Mouse (Mus musculus): ENCODE measurements at regions not wholly inside any gene's neighbourhood (a gene's known extent, or its start where the extent isn't known, plus 50 kb on each side); places are given as distances from the start of the nearest gene placed in this dataset.
A peak's percentile ranks its signal among the peaks of the same experiment; 100 is the strongest.

DNA sequence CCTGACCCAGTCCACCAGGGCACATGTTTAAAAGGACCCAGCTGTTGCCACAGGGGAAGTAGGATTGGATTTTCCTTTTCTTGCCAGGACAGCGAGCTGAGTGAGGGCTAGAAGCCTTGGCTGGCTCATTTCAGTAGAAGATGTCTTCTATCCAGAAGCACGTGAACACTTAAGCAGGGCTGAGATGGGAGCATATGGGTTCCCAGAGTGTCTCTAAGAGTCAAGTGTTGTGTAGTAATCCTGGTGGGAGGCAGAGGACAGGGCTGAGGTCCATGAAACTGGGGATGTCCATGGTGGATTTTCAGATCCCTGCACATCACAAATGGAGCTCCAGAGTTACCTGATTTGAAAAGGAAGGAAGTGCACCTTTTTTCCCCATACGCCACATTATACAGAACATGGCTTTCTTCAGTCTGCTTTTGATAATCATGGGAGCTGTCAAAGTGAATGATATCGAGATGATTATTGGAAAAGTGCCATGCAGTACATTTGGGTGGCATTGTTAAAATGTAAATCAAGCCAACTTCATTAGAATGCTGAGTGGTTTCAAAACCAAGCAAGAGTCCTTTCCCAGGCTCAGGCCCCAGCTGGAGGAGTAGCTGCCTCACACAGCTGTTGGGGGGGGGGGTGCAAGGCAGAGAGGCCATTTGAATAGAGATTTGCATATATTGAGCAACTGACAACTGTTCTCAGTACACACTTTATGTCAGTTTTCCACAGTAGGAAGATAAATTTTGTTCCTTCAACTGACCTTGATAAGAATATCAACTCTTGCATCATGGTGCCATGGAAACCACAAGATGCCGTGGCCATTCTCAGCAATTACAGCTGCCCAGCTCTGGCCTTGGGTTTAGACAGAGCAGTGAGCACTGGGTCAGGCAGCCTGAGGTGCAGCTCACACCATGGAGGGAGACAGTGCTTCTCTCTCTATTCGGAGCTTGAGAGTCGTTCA, 81.7 kb downstream of the Slc35b3 start:
- DNase-seq = no peak

DNA sequence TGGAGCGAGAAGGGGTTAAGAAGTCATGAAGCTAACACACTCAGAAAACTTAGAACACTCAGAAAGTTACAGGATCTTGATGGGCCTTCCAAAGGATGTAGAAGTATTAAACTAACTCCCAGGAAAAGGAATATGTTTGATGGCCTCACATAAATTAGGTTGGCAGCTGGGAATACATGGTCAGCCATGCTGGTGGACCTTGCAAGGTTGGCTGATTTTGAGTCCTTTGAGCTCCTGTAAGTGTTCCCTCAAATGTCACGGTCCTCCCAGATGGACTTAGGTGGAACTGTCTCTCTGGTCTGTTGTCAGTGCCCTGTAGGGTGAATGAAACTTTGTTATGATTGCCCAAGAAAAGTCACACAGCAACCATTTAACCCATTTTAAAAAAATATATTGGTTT, 84.8 kb downstream of the Slc35b3 start:
- DNase-seq = no peak

DNA sequence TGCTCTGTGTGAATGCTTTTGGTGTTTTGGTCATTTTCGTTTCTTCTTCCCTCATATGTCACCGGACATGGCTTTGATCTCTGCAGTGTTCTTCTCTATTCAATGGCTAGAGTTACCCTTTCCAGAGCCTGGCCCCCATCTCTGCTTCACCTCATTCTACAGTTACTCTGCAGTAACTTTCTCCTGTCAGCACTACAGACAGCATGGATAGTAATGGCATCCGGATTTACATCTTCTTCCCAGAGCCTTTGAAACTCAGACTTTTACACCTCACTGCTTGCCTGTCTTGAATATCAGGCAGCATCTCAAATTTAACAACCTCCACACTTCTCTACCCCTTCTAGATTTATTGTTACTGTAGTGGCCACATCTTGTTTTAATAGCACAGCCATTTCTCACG, 96.7 kb downstream of the Slc35b3 start:
- DNase-seq = no peak

DNA sequence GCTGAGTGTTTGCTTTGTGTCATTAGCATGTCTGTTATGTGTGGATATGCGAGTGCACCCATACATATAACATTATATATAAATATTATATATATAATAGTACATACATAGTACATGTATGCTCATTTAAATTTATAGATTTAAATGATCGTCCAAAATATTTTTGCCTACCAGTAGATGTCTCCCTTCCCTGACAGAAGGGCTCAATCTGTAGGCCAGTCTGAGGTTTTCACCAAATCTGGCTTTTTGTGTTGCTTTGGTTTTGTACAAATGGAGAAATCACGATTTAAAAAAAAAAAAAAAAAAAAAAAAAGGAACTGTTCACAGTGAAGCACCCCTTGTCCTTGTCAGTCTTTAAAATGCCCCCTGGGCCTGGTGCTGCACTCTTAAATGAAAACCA, 104.9 kb downstream of the Slc35b3 start:
- DNase-seq = no peak

DNA sequence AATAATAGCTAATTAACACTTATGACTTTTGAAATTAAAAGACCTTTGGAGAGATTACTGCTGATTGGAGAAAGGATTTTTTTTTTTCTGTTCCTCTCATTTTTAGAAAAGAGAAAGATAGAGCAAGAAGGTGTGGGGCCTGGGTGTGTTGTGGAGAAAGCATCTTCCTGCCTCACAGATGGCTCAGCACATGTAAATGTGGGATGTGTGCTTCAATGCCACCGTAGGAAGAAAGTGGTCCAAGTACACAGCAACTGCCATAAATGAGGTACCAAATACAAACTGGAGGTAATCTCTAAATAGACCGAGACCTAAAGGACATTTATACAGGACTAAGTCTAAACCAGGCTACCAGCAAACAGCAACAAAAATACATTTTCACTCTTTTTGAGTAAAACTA, 105.7 kb downstream of the Slc35b3 start:
- no peak for DNase-seq

DNA sequence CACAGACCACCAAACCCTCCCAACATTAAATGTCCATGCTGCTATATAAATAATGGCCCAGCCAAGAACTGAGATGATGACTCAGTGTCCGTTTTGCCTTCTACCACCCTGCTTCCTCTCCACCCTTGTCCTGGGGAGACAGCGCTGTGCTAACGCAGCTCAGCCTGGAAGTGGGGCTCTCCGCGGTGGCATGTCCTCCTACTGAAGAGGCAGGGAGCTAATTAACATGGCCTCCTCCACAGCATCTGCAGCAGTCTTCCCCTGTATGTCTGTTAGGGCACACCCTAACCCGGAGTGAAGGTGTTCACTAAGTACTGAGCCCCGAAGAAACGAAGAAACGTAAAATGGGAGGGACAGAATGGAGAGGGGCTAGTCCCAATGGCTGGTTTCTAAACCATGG, 107.8 kb downstream of the Slc35b3 start:
- no peak for DNase-seq

DNA sequence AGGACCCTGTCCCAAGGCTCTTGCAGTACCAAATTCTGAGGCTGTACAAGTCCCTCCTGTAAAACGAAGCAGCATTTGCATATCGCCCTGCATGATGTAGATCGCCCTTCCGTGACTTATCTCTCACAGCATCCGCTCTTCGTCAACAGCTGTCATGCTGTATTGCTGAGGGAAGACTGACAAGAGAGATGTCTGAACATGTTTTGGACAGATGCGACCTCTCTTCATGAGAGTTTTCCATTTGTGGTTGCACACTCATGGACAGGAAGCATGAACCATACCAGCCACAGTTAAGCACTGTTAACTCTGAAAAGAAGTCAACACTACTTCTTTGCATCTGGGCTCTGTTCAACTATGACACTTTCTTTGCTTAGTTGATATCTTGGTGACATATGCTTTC, 108.9 kb downstream of the Slc35b3 start:
- DNase-seq = no peak

DNA sequence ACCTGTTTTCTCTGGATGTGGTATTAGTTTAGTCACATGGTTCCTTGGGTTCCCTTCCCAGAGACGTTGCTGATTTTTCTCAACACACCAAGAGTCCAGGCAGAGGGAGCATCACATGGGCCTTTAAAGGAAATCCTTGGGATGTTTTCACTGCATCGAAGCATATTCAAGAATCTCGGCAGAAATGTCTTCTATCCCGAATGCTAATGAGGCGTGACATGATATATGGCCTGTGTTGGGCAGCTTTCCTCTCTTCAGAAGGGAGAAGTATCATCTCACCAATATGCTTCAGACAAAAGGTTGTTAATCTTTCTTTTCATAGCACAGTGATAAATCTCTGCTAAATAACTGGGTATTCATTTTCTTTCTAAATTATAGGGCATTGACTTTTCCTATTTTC, 122.4 kb downstream of the Slc35b3 start:
- no peak for DNase-seq

DNA sequence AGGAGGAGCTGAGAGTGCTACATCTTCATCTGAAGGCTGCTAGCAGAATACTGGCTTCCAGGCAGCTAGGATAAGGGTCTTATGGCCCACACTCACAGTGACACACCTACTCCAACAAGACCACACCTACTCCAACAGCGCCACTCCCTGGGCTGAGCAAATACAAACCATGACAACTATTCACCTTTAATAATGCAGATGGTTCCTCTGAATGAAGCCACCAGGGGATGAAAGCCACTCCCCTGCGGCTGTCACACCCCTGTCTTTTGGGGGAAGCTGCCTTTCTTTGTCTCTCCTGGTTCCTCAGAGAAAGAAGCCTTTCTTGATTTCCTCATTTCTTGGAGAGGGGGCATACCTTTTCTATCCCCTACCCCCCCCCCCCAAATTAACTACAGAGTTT, 135.0 kb downstream of the Slc35b3 start:
- DNase-seq = no peak

DNA sequence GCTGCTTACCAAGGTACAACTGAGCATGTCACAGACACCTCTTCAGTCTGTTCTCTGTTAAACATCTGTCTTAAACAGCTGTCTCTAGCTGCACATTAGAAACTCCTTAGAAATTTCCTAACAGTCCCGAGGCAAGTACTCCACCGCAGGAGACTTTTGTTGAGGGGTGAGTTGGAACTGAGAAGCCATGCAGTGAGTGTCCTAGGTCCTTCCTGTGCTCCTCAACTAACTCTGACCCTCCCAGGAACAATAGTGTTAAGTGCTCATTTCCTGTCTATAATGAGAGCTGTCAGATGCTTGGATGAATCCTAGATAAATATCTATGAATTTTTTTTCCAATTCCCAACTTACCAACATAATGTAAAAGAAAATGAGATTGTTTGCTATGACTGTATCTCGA, 141.1 kb downstream of the Slc35b3 start:
- DNase-seq = no peak

DNA sequence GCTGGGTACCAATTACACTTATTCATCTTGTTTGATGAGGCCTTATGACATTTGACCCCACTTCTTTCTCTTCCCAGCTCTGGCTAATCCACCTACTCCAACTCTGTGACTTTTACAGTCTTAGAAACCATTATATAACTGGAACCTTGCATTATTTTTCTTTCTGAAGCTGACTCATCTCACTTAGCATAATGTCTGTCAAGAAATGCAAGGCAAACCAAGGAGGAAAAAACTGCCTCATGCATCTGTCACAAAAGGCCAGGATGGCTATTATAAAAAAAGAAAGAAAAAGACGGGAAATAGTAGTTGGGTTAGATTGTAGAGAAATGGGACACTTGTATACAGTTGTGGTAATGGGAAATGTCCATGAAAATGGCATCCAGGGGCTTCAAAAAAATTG, 141.9 kb downstream of the Slc35b3 start:
- DNase-seq = no peak

DNA sequence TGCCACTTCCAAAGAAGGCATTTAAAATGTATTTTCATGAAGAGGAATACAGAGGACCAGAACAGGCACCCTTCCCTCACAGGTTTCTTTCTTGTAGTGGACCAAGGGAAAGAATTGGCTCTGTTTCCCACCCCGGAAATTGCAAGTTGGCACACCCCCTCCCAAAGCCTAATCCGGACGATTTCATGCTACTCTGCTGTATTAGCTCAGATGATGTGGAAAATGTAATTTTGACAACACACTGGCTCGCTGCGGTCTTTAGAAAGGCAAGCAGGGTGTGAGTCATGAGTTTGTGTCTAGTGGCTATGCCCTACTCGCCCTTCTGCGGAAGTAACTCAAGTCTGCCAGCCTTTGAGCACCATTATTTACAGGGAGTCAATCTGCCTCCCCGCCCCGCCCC, 144.4 kb downstream of the Slc35b3 start:
- no peak for DNase-seq

DNA sequence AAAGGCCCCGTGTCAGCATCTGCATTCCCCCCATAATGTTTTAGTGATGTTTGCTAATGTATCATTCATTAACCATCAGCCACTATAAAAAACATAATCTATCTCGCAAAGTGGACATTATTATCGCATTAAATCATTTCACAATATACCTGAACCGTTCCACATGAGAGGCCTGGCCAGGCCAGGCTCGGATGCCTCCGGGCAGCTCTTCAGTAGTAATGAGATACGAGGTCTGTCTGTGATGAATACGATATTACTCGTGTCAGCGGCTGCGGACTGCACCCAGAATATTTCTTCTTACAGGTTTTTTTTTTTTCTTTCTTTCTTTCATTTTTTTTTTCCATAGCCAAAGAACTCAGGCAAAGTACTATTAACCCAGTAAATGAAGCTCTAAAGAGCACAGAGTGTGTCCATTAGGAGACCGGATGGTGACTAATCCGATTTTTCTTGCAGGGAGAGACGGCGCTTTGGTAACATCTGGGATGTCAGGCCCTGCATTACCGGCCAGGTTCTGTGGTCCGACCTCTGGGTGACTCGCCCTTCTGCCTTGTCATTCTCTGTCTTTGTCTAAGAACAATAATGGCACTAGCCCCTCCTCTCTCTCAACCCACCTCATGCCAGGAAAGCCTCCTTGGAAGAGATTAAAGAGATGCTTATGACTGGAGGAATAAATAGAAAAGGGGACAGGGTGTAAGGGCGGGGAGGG, 145.5 kb downstream of the Slc35b3 start:
- no peak for DNase-seq

DNA sequence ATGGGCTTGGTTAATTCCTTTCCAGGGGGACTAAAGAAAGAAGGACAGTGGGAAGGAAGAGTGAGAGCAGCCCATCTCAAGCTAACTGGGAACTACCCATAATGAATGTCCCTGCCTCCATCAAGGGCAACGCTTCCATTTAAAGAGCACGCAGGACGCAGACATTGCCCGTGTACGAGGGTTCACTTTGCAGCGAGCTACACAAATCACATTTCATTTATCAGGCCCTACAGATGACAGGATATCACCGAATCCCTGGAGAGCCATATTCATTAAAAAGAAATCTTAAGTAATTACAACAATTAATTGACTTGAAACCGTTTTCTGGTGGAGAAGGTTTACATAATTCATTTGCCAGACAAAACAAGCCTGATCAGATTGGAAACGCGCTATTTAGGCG, 139.7 kb upstream of the Eef1e1 start:
- DNase-seq = no peak

DNA sequence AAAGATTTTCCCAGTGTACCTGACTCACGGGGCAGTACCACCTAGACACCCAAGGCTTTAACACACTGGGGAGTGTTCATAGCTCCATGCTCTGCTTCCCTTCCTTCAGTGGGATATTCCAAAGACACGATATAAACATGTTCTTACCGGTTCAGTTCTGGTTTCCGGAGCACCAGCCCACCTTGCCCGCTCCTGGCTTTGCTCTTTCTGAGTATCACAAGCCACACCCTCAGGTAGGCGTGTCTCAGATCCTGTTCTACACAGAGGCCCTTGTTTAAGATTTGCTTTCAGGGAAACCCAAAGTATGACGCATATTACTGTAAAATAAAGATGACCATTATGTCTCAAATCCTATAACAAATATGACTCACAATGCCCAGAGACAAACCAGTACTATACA, 134.6 kb upstream of the Eef1e1 start:
- DNase-seq = no peak

DNA sequence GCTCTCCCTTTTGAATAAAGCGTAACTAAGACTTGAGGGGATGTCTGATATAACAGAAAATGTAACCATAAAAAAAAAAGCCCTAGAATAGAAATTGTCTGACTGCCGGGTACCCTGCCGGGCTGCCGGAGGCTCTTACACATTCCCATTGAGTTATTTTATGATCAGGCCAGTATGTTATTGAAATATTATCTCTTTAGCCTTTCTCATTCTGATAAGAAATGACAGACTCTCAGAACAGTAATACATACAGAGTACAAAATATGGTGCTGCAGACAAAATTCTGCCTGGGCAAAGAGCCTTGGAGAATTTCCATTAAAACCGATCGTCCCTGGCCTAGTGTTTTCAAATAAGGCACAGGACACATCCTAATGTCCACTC, 121.8 kb upstream of the Eef1e1 start:
- no peak for DNase-seq

DNA sequence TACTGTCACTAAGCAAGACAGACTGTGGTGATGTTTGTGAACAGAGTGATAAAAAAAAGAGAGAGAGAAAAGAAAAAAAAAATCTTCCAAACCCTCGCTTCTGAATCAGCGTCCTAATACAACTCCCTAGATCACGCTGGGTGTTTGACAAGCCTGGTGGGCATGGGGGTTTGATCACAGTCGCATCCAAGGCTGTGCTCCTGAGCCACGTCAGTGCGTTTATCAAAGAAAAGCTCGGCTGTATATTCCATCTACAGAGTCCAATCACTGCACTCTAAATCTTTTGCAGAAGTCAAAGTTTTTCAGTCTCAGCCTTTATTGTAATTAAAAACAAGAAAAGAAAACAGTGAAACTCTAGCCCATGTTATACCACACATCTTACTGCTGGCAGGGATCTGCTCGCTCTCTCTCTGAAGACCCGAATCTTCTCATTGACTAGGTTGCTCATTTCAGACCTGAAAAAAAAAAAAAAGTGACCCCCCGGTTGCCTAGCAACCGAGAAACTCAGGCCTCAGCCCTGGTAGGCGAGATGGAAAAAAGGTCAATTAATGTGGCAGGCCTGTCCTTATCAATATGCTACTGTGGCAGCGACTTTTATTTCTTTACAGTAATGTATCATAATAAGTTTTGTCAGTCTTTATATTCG, 121.2 kb upstream of the Eef1e1 start:
- DNase-seq = no peak

DNA sequence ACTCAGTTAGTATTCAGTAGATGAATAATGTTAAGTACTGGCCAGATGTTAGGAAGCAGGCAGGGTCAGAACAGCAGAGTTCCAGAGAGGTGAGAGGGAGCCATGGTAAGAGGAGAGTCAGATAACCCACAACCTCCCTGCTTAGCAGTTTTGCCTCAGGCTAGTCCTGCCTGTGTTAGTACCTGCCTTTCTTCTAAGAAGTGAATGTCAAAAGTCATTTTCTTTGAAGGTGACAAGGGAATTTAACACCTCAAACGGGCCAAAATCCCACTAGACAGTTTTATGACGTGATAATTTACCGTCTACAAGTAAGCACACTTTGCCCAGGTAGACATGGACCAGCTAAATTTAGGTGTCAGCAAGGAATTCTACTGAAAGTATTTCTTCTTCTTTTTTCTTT, 117.7 kb upstream of the Eef1e1 start:
- DNase-seq = no peak

DNA sequence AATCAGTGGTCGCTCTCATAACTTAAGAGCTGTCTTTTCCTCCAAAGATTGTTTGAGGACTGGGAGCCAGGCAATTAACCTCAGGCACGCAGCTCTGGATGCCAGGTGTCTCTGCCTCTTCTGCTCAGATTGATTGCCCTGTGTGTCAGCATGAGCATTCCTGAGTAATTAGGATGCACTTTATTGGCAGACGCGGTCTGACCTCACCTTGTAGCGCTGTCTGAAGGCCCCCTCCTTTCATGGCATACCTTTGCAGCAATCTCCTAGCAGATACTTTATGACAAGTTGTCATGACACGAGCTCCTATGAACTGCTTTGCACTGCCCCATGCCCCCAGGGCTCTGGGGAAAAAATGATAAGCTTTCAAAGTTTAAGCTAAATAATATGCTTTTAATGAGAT, 114.1 kb upstream of the Eef1e1 start:
- no peak for DNase-seq

DNA sequence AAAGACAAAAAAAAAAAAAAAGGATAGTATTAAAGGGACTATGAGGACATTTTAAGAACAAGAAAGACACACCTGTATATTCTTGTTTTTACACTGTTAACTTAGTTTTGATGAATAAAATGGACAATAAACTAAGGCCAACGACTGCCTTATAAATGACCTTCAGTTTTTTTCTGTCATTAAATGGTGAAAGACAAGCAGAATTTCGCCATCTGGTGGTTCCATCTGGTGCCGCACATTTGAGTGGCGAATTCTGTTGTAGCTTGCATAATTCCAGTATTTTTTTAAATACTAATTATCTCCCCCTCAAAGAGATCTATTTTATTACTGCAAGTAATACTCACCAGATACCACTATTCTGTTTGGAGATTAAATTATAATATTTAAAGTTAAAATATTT, 107.3 kb upstream of the Eef1e1 start:
- DNase-seq = peak; percentile 4

DNA sequence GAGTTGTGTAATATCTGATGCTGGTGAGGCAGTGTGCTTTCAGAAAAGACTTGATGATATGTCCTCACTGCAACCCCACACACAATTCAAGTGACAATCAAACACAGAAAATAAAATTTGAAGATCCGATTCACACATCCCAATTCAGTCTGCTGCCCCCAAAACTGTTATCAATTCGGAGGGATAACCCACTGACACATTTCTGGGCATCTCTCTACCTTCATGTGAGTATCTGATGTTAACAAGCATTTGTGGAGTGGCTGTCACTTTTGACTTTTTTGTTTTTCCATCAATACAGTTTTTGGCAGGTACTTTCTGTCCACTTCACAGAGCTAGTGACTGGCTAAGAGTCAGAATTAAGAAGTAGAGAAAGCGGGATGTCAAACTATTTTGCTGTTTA, 101.4 kb upstream of the Eef1e1 start:
- no peak for DNase-seq

DNA sequence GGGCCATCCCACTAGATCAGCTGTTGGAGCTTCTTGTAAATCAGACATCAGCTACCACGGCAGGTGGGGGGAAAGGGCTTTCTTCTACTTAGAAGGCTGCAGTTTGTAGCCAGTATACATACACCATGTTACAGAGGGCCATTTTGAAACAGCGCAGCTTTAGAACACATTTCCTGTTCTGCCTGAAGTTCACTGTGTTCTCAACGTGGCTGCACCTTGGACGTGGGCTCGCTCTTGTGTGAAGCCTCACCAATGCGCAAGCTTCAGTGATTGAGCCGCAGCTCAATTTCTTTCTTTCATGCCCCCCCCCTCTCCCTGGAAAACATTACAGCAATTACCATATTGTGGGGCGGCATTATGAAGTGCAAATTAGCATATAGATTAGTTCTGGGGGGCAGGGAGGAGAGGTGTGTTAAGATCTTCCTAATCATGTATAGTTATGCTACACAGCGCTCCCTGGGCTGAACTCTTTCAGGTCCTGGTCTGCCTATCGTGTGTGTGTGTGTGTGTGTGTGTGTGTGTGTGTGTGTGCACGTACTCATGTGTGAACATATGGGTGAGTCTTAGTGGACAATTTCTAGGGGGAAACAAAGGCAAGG, 97.9 kb upstream of the Eef1e1 start:
- DNase-seq = no peak

DNA sequence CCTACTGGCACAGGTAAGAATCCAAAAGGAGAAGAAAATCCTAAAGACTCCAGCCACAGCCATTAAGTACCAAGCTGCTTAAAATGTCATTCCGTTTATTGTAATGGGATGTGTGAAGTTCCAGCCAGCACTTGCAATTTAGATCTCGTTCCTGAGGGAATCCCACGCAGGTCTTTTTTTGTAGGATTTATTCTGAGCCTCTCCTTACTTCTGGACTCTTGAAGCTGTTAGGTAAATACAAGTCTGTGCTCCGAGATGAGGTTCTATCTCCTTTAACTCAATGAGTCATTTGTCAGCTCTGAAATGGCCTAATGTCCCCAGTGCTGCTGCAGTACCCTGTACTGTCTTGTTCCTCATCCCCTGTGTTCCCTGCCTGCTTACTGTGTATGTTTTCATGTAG, 94.9 kb upstream of the Eef1e1 start:
- no peak for DNase-seq

DNA sequence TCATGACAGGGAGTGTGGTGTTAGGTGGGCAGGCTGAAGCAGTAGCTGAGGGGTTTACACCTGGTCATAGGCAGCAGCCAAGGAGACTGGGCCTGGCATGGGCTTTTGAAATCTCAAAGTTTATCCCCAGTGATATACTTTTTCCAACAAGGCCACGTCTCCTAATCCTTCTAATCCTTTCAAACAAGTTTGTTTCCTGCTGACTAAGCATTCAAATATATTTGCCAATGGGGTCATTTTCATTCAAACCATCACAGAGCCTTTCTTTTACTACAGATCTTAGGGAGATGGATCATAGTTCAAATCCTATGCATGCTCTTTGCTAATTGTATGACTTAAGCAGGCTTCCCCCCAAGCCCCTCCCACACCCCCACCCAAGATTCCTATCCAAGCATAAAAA, 93.0 kb upstream of the Eef1e1 start:
- no peak for DNase-seq

Data from thymus, postnatal 14 days (tissue).